Mouse (Mus musculus) splenic B cell, adult 2 months (primary cell): Measurements from ENCODE around the gene Bcas1.
A peak's percentile ranks its signal among the peaks of the same experiment; 100 is the strongest.

Experiments used
- DNase-seq: peaks from one replicate; pipeline ENCODE4 v3.0.0-alpha.2; 2011; ENCODE audit warnings: low read depth, low spot score
- H3K27me3 ChIP-seq: 2 replicates; pipeline ENCODE4 v1.6.1; 2012; ENCODE audit warnings: mild to moderate bottlenecking, low read length, moderate library complexity, mixed read lengths; ENCODE audit not compliant: control insufficient read depth, poor library complexity, insufficient read depth, severe bottlenecking
- H3K36me3 ChIP-seq: 2 replicates; pipeline ENCODE4 v1.6.1; 2012; ENCODE audit warnings: mild to moderate bottlenecking, low read length, moderate library complexity, mixed read lengths; ENCODE audit not compliant: control insufficient read depth, poor library complexity, insufficient read depth, severe bottlenecking

The Bcas1 gene

GRCm38 (mm10) chr2:170349096-170349495 lies 78.5 kb downstream of the Bcas1 start:
- no peaks in the 10 kb centered on the region for H3K36me3 ChIP-seq
- DNase-seq: peak; percentile 21

GRCm38 (mm10) chr2:170347131-170347765 lies 80.4 kb downstream of the Bcas1 start:
- no peaks in the 10 kb centered on the region for H3K27me3 ChIP-seq
- peak; percentile 74 for DNase-seq
- no peaks in the 10 kb centered on the region for H3K36me3 ChIP-seq

More at GRCm38 (mm10) chr2:170349096-170349495, 78.5 kb downstream of the Bcas1 start:
- no peaks in the 10 kb centered on the region for H3K27me3 ChIP-seq

- no peaks in the 10 kb centered on the region for H3K36me3 ChIP-seq
- no peaks in the 10 kb centered on the region for H3K27me3 ChIP-seq
- peak; percentile 60 for DNase-seq
Measured at GRCm38 (mm10) chr2:170345410-170345793, 82.2 kb downstream of the Bcas1 start.

- Histone ChIP-seq H3K27me3 (no peaks in the 10 kb centered on the region), H3K36me3 (no peaks in the 10 kb centered on the region)
- no peak for DNase-seq
Measured at GRCm38 (mm10) chr2:170344502-170345409, 82.9 kb downstream of the Bcas1 start.

DNA sequence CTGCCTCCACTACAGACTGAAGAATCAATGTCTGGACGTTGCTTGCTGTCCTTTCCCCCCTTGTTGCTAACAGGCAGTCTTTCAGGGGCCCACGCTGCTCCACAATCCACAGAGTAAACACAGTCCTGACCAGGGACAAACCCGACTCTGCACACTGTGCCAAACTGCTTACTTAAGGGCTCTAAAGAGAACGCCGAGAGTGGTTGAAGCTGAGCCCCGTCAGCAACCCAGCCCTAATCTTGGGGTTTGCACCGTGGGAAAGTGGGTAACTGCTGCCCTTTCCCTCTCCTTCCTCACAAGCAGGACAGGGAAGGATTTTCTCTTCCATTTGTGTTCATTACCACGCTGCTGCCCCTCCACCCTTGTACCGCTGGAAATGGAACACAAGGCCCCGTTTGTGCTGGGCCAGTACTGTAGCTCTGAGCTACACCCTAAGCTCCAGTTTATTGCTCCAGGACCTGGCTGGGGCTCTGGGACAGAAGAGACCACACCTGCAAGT lies 83.8 kb downstream of the Bcas1 start:
- Histone ChIP-seq H3K36me3 (no peaks in the 10 kb centered on the region), H3K27me3 (no peaks in the 10 kb centered on the region)
- no peak for DNase-seq

DNA sequence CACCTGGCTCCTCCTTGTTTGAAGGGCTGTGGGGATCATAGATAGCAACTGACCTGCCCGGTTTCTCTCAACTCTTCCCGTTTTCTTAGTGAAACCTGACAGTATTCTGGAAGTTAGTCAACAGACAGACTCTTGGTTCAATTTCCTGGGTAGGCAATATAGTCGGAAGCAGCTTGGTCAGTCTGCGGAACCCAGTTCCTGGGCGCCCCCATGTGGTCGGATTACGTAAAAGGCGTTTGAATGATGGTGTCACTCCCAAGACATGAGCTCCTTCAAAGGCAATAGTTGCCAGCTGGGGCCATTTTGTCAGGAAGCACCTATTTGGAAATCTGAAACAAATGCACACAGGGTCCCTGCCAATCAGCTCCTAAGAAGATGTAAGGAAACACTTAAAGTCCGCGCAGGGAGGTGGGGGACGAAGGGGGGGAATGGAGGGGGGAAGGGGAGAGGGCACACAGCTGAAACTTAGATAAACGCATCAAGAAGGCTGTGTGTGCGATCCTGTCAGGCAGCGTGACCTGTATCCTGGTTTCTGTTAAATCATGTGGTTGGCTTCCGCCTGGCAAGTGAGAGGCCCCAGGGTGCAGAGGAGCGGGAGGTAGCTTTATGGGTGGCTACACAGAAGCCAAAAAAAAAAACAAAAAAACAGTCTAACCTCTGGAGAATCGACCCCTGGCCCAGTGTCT lies 84.4 kb downstream of the Bcas1 start:
- no peaks in the 10 kb centered on the region for H3K27me3 ChIP-seq
- DNase-seq: peak; percentile 87

DNA sequence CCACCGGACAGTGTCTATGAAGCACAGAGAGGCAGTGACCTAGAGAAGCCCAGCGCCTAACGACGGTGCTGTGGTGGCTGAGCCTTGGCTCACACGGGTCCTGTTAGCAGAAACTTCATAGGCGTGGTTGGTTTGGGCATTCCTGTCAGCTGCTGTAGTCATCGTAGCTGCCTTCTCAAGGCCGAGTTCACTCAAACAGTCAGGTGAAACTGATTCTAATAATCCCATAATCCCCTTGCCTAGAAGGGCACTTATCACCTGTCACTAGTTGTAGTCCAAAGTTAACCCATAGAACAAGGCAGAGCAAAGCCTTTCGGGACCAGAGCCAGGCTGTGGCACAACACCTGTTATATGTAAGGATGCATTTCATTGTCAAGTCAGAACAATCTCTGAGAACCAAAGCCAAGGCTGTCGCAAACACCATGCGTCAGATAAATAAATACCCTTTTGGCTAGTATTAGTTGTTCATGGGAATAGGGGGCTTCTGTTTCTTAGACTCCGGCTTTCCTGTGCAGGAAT lies 85.3 kb downstream of the Bcas1 start:
- Histone ChIP-seq H3K36me3 (no peaks in the 10 kb centered on the region), H3K27me3 (no peaks in the 10 kb centered on the region)
- no peak for DNase-seq

More for the DNA sequence above, 84.4 kb downstream of the Bcas1 start:
- H3K36me3 ChIP-seq: no peaks in the 10 kb centered on the region

- DNase-seq: no peak
- Histone ChIP-seq H3K27me3 (no peaks in the 10 kb centered on the region), H3K36me3 (no peaks in the 10 kb centered on the region)
Measured at GRCm38 (mm10) chr2:170341179-170341578, 86.5 kb downstream of the Bcas1 start.

- H3K27me3 ChIP-seq: no peaks in the 10 kb centered on the region
- no peaks in the 10 kb centered on the region for H3K36me3 ChIP-seq
- no peak for DNase-seq
Measured at GRCm38 (mm10) chr2:170336266-170336760, 91.3 kb downstream of the Bcas1 start.

- no peak for DNase-seq
- H3K27me3 ChIP-seq: no peaks in the 10 kb centered on the region
- H3K36me3 ChIP-seq: no peaks in the 10 kb centered on the region
Measured at GRCm38 (mm10) chr2:170335168-170335567, 92.5 kb downstream of the Bcas1 start.

- Histone ChIP-seq H3K36me3 (no peaks in the 10 kb centered on the region), H3K27me3 (no peaks in the 10 kb centered on the region)
- DNase-seq: no peak
Measured at GRCm38 (mm10) chr2:170331870-170332269, 95.8 kb downstream of the Bcas1 start.

- no peak for DNase-seq
- no peaks in the 10 kb centered on the region for H3K36me3 ChIP-seq
- H3K27me3 ChIP-seq: no peaks in the 10 kb centered on the region
Measured at GRCm38 (mm10) chr2:170330466-170330865, 97.2 kb downstream of the Bcas1 start.

DNA sequence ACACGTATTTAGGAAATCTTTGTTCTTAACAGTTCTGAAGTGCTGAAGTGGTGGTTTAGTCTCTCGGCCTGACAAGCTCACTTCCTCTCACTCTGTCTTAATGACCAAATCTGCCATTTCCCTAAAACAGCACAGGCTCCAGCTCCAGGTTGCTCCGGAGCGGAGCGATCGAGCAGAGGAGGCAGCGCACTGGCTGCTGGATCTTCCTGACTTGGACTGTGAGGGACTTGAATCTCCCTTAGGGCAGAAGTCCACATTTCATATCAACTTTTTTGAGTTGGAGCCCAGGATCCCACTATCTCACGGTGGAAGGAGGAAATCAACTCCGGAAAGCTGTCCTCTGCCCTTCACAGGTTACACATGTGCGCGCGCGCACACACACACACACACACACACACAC lies 97.7 kb downstream of the Bcas1 start:
- Histone ChIP-seq H3K27me3 (no peaks in the 10 kb centered on the region), H3K36me3 (no peaks in the 10 kb centered on the region)
- DNase-seq: no peak

DNA sequence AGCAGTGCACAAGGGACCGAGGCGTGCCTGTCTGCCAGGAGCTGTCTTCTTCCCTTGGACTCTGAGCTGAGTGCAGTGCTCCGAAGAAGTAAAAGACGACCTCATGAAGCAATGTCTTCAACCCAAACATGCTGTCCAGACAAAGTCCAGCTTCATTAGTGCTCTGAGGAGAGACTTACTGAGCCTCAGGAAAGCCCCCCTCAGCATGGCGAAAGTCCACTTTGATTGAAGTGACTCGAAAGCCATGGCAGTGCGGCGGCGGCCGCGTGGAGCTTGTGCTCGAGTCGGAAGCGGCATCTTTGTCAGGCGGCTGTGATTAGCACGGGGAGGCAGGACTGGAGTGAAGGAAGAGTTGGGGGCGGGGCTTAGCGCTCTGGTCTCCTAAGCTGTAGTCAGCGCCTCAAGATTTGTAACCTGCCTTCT lies 103.7 kb downstream of the Bcas1 start:
- H3K27me3 ChIP-seq: no peaks in the 10 kb centered on the region
- peak; percentile 53 for DNase-seq

More for the DNA sequence above, 103.7 kb downstream of the Bcas1 start:
- no peaks in the 10 kb centered on the region for H3K36me3 ChIP-seq
